Mouse (Mus musculus): ENCODE measurements around the gene Drc7. TPM values are rescaled to one million over a fixed set of nuclear protein-coding genes. Genes with fewer than 3 reads are reported as not detected.

The Drc7 gene
- not detected for total RNA-seq (2021)
- long read RNA-seq, experiment 1, result 0 reads
- long read RNA-seq, experiment 2, result 0 reads

- peak; percentile 10 to 22 for DNase-seq
Observed at GRCm38 (mm10) chr8:95054927-95055510, at the start of gene Drc7. Gene Drc7, plus strand, starts transcription at chr8:95055103.

GRCm38 (mm10) chr8:95012442-95012919 is 42.4 kb upstream of the Drc7 start:
- DNase-seq, result no peak

- no peak for DNase-seq
Observed at GRCm38 (mm10) chr8:95015866-95016265, 39.0 kb upstream of the Drc7 start.

GRCm38 (mm10) chr8:95016684-95017083 is 38.2 kb upstream of the Drc7 start:
- no peak for DNase-seq

GRCm38 (mm10) chr8:95017451-95017850 is 37.5 kb upstream of the Drc7 start, which contains the start of gene Adgrg3:
Gene Adgrg3, plus strand, starts transcription at chr8:95017692.
- no peak for DNase-seq

GRCm38 (mm10) chr8:95017969-95018635 is 36.8 kb upstream of the Drc7 start:
- DNase-seq, result no peak

- DNase-seq, result no peak
Observed at GRCm38 (mm10) chr8:95020293-95020777, 34.6 kb upstream of the Drc7 start.

GRCm38 (mm10) chr8:95020821-95021220 is 34.1 kb upstream of the Drc7 start:
- DNase-seq, result no peak

- no peak for DNase-seq
Observed at GRCm38 (mm10) chr8:95023201-95023600, 31.7 kb upstream of the Drc7 start.

- DNase-seq, result no peak
Observed at GRCm38 (mm10) chr8:95024387-95024786, 30.5 kb upstream of the Drc7 start.

- DNase-seq, result peak in 1 of 2 experiments; percentile 33
Observed at GRCm38 (mm10) chr8:95025421-95025820, 29.5 kb upstream of the Drc7 start.

GRCm38 (mm10) chr8:95028391-95028790 is 26.5 kb upstream of the Drc7 start:
- DNase-seq, result peak; percentile 8 to 29

- DNase-seq, result peak in 1 of 2 experiments; percentile 24
Observed at GRCm38 (mm10) chr8:95037106-95037925, 17.6 kb upstream of the Drc7 start.

- DNase-seq, result no peak
Observed at GRCm38 (mm10) chr8:95041883-95042784, 12.8 kb upstream of the Drc7 start.

- no peak for DNase-seq
Observed at GRCm38 (mm10) chr8:95044811-95045210, 10.1 kb upstream of the Drc7 start.

- DNase-seq, result no peak
Observed at GRCm38 (mm10) chr8:95046982-95047381, 7.9 kb upstream of the Drc7 start.

GRCm38 (mm10) chr8:95047884-95048680 is 6.8 kb upstream of the Drc7 start:
- DNase-seq, result no peak

GRCm38 (mm10) chr8:95049636-95050035 is 5.3 kb upstream of the Drc7 start:
- DNase-seq, result no peak

- DNase-seq, result no peak
Observed at GRCm38 (mm10) chr8:95054438-95054837, 465 bp upstream of the Drc7 start.

GRCm38 (mm10) chr8:95056414-95056813 is 1.5 kb downstream of the Drc7 start:
- DNase-seq, result no peak

- DNase-seq, result no peak
Observed at GRCm38 (mm10) chr8:95058661-95059060, 3.8 kb downstream of the Drc7 start.

All from adrenal gland, postnatal 36 days (tissue).